Mouse (Mus musculus) right cerebral cortex, postnatal 4 days (tissue): ENCODE measurements around the gene Atxn7l3.

Source experiments
- DNase-seq: peaks from one replicate; pipeline ENCODE4 v3.0.0-alpha.2; 2022

Gene Atxn7l3

DNA sequence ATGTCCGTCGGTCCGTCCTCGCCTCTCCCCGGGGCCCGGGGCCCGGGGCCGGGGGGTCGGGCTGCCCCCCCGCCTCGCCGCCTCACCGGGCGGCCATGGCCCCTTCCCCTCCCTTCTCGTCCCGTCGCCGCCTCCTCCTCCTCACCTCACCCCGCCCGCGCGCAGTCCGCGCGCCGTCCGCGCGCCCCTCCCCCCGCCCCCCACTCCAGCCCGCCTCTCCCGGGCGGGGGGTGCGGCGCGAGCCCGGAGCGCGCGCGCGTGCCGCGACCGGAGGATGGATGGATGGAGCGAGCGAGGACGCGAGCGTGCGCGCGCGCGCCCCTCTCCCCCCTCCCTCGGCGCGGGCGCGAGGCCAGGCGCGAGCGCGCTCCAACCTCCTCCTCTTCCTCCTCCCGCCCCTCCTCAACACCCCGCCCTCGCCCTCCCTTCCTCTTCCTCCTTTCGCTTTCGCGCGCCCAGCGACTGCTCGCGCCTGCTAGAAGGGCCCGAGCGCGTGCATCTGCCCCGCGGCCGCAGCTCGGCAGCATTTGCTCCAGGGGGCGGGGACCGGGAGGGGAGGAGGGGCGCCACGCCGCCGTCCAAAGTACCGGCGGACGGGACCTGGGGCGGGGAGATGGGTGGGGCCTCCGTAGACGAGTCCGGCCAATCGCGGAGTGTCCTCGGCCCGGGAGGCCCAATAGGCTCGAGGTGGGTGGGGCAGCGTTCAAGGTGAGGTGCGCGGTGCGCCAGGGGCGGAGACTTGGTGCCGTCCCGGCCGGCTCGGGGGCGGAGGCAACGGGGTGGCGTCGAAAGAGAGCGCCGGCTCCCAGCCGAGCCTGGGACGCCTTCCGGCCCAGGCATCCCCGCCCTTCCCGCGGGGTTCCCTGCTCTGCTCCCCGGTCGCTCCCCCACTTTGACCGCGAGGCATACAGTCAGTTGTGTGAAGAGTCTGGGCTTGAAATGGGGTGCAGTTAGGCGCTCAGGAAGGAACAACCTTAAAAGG lies at the start of gene Atxn7l3:
Gene Atxn7l3 (minus strand): TSS at position 141 of the 982 bp plus-strand sequence.
- DNase-seq: peak; percentile 94

GRCm38 (mm10) chr11:102344458-102344857 lies 48.0 kb upstream of the Atxn7l3 start:
- no peak for DNase-seq

DNA sequence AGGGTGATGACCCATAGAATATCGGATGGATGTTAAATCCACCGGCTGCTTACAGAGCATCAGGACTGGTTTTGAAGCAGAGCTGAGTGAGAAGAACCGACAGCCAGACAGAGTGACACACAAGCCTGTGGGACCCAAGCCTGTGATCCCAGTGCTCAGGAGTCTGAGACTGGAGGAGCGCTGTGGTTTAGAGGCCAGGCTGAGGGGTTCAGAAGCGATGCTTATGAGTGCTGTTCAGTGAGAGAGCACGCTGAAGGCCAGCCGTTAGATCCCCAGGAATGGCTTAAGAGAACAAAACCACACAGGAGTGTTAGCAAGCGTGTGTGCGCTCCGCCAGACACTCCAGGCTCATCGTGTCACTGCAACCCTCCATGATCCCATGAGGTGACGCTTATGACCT lies 46.3 kb upstream of the Atxn7l3 start:
- DNase-seq: no peak

DNA sequence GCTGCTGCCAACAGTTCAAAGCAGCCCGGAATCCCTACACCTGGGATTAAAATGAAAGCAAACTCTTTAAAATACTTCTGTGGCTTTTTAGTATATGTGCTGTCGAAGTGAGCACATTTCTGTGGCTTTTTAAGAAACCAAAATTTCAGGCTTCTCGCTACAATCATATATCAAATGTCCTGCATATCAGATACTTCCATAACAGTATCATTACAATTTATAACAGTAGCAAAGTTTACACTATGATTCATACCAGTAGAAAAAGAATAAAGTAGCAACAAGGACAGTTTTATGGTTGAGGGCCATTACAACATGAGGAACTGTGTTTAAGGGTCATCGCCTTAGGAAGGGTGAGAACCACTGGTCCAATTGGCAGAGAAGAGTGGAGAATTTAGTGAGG lies 44.7 kb upstream of the Atxn7l3 start:
- no peak for DNase-seq

GRCm38 (mm10) chr11:102339624-102340023 lies 43.2 kb upstream of the Atxn7l3 start:
- no peak for DNase-seq

GRCm38 (mm10) chr11:102339195-102339594 lies 42.8 kb upstream of the Atxn7l3 start:
- no peak for DNase-seq

- peak; percentile 34 for DNase-seq
These were observed 42.1 kb upstream of the Atxn7l3 start for GRCm38 (mm10) chr11:102338561-102338960.

DNA sequence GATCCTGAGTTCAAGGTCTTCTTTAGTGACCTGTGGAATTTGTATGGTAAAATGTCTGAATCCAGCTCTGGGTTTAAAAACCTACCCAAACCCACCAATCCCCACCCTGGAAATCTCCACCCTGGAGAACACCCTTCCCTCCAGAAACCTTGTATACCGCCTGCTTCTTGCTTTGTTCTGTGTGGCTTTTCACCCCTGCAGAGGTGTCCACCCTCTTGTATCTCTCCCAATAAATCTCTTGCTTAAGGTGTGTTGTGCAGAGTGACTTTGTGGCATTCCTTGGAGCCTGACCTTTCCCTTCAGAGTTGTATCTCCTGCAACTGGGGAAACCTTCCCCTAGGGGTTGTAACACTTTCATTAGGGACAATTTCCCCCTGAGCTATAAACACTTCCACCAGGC lies 41.5 kb upstream of the Atxn7l3 start:
- DNase-seq: no peak

- no peak for DNase-seq
These were observed 39.8 kb upstream of the Atxn7l3 start for GRCm38 (mm10) chr11:102336191-102336590.

DNA sequence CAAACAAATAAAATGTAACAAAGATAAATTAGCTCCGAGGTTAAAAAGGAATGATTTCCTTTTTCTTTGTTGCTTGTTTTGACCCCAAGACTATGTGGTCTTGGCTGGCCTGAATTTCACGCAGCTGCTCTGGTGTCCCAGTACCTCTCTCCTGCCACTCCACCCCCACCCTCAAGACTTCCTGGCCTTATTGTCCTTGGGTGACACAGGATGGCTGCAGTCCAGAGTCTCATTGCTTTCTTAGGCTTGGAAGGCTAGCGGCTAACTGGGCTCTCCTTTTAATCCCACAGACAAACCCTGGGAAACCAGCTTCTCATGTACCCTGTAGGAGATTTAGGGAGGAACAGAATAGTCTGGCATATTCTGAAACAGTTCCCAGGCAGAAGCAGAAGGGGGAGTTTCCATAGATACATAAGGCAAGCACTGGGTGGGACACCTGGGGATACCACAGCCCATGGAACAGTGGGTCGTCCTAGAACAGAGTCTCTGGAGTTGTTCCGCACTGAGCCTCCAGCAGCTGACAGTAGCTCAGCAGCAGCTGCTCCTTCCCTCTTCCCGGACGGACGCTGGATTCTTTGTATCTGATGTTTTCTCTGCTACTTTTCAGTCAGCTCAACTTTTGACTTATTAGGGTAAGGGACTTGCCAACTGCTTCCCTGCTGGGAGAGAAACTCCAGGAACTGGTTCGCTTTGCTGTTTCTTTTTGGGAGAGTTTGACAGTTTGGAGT lies 38.7 kb upstream of the Atxn7l3 start:
- DNase-seq: no peak

DNA sequence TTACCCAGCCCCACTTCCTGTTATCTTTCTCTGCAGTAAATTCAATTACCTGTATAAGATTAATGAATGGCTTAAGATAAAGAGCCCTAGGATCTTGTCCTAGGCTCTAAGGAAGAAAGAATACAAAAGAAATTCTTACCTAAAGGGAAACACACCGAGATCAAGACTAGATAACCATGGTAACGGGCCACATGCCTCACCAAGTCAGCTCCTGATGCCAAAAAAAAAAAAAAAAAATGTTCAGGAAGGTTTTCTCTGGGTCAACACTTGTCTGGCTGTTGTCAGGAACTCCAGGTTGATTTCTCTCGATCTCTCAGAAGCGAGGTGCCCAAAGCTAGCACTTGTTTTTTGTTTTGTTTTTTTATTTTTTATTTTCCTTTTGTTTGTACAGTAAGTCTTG lies 37.6 kb upstream of the Atxn7l3 start:
- no peak for DNase-seq

DNA sequence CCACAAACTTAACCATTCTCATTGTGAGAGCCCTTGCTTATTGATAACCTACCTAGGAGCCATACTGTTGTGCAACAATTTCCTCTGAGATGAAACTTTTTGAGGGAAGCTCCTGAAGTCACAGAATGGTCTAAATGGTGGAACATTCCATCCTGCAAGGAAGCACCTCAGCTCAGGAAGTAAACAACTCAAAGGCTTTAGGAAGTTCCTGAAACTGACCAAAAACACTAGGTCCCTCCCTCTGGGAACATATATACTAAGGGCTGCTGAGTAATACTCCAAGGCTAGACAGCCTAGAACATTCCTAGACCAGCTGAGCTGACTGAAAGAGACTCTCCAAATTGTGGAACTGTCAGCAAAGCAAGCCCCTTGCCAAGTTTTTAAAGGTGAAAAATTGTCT lies 36.6 kb upstream of the Atxn7l3 start:
- no peak for DNase-seq

- DNase-seq: no peak
These were observed 35.4 kb upstream of the Atxn7l3 start for GRCm38 (mm10) chr11:102331806-102332205.

DNA sequence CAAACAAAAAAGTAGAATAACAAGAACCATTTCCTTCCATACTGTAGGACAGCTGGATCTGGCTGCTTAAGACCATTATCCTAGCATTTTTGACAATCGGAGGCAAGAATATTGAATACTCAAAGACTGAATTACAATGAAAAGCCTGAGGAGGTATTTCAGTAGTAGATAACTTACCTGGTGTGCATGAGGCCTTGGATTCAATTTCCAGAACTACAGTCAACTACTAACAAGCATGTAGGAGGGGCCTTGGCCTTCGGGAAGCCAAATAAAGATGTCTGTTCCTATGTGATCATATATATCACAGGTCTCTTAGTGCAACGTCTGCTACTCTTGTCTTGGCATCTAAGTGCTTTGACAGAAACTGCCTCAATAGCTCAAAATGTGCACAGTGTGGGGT lies 33.6 kb upstream of the Atxn7l3 start:
- DNase-seq: no peak

DNA sequence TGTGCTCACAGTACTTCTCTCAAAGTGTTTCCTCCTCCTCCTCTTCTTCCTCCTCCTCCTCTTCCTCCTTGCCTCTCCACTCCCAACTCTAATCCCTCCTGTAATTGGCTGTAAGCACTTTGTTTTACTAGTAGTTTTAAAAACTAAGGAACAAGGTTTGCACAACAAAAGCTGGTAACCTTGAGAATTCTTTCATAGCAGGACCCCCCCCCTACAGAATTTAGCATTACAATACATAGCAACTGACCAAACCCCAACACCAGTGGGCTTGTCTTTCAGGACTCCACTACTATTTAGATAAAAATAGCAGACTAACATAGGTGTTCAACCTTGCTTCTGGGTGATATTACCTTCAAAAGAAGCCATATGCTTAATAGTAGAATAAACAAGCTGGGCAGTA lies 33.1 kb upstream of the Atxn7l3 start:
- DNase-seq: no peak

- DNase-seq: no peak
These were observed 31.4 kb upstream of the Atxn7l3 start for GRCm38 (mm10) chr11:102327839-102328238.

- no peak for DNase-seq
These were observed 30.8 kb upstream of the Atxn7l3 start for GRCm38 (mm10) chr11:102327250-102327649.

GRCm38 (mm10) chr11:102323516-102323915 lies 27.1 kb upstream of the Atxn7l3 start:
- DNase-seq: no peak

DNA sequence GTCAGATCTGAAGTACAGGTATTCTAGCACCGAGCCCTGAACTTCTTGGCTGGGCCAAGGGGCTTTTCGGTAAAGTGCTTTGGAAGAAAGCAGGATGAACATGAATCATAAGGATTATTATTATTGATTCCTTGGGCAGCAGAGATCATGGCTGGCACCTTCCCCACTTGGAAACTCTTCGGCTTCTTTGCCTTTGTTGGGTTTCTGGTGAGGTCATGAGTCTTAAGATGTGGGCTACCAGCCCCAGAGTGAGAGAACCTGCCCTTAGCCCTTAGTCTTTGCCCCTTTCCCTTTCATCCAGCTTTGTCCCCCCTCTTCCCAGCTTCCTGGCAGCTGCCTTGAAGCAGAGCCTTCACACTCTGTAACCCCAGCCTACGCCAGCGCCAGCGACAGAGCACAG lies 25.5 kb upstream of the Atxn7l3 start:
- no peak for DNase-seq

DNA sequence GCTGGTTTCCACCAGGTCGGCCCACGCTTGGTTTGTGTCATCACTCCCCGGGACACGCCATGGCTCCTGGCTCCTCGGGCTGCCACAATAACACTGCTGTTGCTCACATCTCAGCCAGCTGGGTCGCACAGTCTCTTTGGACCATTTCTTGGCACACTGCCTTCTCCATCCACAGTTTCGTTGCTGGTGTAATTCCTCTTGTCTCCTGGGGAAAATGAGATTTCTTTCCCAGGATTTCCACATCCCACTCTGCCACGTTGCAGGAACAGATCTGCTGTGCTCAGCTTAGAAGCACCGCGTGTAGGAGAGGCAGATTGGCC lies 24.2 kb upstream of the Atxn7l3 start:
- peak; percentile 73 for DNase-seq

DNA sequence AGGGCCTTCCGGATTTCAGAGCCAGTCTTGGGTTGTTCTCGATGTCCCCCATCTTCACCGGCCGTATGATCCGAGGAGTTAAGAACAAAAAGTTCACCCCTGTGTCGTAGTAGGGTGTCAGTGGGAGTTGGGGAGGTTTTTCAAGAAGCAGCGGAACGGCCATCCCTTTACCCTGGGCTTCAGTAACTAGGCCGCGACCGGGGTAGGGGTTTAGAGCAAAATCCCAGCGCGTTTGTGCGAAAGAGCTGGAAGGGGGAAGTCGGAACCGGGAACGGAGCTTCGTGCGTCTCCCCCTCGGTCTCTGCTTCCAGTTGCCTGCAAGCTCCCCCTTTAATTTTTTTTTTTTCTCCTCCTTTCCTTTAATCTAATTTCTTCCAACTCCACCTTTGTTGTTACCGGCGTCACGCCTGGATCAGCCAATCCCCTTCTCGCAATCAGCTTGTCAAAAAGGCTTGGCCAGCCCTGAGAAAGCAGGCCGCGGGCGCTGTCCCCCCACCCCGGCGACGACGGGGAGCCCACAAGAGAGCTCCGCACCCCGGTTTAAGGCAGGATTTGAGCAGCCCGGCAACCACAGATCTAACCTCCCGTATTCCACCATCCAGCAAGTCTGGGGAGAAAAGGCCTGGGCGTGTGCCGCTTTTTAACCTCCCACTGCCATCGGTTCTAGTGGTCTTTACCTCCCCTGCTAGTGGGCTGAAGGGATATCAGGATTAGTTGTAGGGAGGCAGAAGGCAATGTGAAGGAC lies 23.7 kb upstream of the Atxn7l3 start:
- peak; percentile 84 for DNase-seq

GRCm38 (mm10) chr11:102319410-102319792 lies 23.0 kb upstream of the Atxn7l3 start, which contains the start of gene Ubtf:
Gene Ubtf, minus strand, starts transcription at chr11:102319742.
- DNase-seq: peak; percentile 80
